Mouse (Mus musculus) spleen, adult 2 months (tissue): Measurements from ENCODE around the gene Grin1.

Experiments used
- CTCF ChIP-seq: fragments of 200-500 bp; IDR thresholded peaks from 2 replicates; pipeline ENCODE4 v1.5.1; 2011; ENCODE audit warnings: mild to moderate bottlenecking, inconsistent platforms; ENCODE audit not compliant: insufficient read depth, insufficient read length, insufficient replicate concordance; ENCODE audit errors: extremely low read depth
- POLR2A ChIP-seq: fragments of 200-500 bp; IDR thresholded peaks from 2 replicates; pipeline ENCODE4 v1.6.1; 2011; ENCODE audit warnings: low read depth, low read length, inconsistent platforms

DNA sequence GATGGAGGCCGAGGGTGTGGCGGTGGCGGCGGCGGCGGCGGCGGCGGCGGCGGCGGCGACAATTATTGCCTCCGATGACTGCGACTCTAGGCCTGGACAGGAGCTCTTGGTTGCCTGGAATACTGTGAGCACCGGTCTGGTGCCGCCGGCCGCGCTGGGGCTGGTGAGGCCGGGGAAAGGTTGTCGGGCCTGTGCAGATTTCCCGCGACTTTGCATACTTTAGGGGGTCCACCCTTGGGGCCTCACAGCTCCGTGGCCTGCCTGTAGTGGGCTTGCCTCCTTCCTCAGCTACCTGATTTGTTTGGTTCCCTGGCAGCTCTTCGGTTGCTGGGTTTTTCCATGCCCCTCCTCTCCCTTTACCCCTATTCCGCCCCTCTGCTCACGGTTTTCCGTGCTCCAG lies 46.5 kb downstream of the Grin1 start:
- TF ChIP-seq CTCF (no peak), POLR2A (no peak)
